Mouse (Mus musculus) brain, embryonic 14.5 days (tissue): ENCODE measurements around the gene Rnf150.

ENCODE experiments used
- CTCF ChIP-seq: fragments of 200-500 bp; IDR thresholded peaks from 2 replicates; pipeline ENCODE4 v1.5.1; 2012; ENCODE audit warnings: inconsistent platforms, mild to moderate bottlenecking, moderate library complexity, borderline replicate concordance; ENCODE audit not compliant: insufficient read depth, insufficient read length; ENCODE audit errors: extremely low read depth
- POLR2A ChIP-seq: fragments of 200-500 bp; IDR thresholded peaks from 2 replicates; pipeline ENCODE4 v1.6.1; 2012; ENCODE audit warnings: mild to moderate bottlenecking, inconsistent platforms, borderline replicate concordance; ENCODE audit not compliant: poor library complexity, insufficient read depth, insufficient read length, severe bottlenecking; ENCODE audit errors: extremely low read depth

- TF ChIP-seq CTCF (no peak), POLR2A (no peak)
Measured at GRCm38 (mm10) chr8:82912282-82912681, 49.1 kb downstream of the Rnf150 start.
